Mouse (Mus musculus): ENCODE measurements at regions not wholly inside any gene's neighbourhood (a gene's known extent, or its start where the extent isn't known, plus 50 kb on each side); places are given as distances from the start of the nearest gene placed in this dataset.

DNA sequence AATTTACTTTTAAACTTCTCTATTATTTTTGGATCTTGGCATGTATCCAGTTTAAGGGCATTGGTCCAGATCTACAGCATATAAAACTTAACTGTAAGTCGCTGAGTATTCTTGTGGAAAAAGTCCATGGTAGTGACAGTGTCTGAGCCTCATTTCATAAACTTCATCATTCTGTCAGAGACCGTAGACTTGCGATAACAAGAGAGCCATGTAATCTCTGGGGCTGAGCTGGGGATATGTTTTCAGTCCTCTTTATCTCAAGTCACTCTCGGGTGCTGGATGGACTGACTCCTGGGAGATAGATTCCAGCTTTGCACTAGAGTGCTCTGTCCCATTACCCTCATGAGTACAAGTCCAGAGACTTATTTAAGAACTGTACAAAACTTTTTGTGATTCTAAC lies 362.0 kb downstream of the Fat4 start:
- TF ChIP-seq CTCF (IDR thresholded peaks at IDR 0.05; ENCODE audit: control insufficient read depth, insufficient read depth, insufficient read length) (no peak), MAX (IDR thresholded peaks at IDR 0.05) (no peak), FOSL1 (IDR thresholded peaks at IDR 0.05; ENCODE audit: insufficient read depth, low read length, poor library complexity, severe bottlenecking) (no peak), USF1 (IDR thresholded peaks at IDR 0.05; ENCODE audit: low read depth) (no peak), MYOG (IDR thresholded peaks at IDR 0.05; ENCODE audit: control insufficient read depth, extremely low read depth, insufficient read length) (no peak), CEBPB (IDR thresholded peaks at IDR 0.05; ENCODE audit: low read depth) (no peak)

All from C2C12 (cell line).